Mouse (Mus musculus) forebrain, embryonic 11.5 days (tissue): Measurements from ENCODE around the gene Elf2. TPM values are rescaled to one million over a fixed set of nuclear protein-coding genes. Genes with fewer than 3 reads are reported as not detected.

Experiments used
- ATAC-seq: fragments of 200-750 bp; cut with Nextera tagmentation; replicated peaks from 2 replicates; pipeline ENCODE4 v1.8.0; 2017; ENCODE audit warnings: moderate TSS enrichment; ENCODE audit not compliant: low FRiP score
- DNase-seq: peaks from one replicate; pipeline ENCODE4 v3.0.0-alpha.2; 2017; ENCODE audit warnings: low spot score
- H3K27ac ChIP-seq: fragments of 300-500 bp; sonication (generic); 2 replicates; pipeline ENCODE4 v1.5.1; 2014; ENCODE audit warnings: low read depth, low read length
- H3K27me3 ChIP-seq: fragments of 300-500 bp; sonication (generic); 2 replicates; pipeline ENCODE4 v1.6.1; 2014; ENCODE audit warnings: mild to moderate bottlenecking, low read length, mixed read lengths; ENCODE audit not compliant: control insufficient read depth, insufficient read depth
- H3K36me3 ChIP-seq: fragments of 300-500 bp; sonication (generic); 2 replicates; pipeline ENCODE4 v1.6.1; 2014; ENCODE audit warnings: mild to moderate bottlenecking, low read length, moderate library complexity, mixed read lengths; ENCODE audit not compliant: control insufficient read depth, insufficient read depth
- H3K4me1 ChIP-seq: fragments of 300-500 bp; sonication (generic); replicated peaks from 2 replicates; pipeline ENCODE4 v1.6.1; 2014; ENCODE audit warnings: low read length, mixed read lengths; ENCODE audit not compliant: control insufficient read depth, insufficient read depth
- H3K4me2 ChIP-seq: fragments of 300-500 bp; sonication (generic); 2 replicates; pipeline ENCODE4 v1.6.1; 2014; ENCODE audit warnings: low read depth, mild to moderate bottlenecking, low read length, moderate library complexity, mixed read lengths; ENCODE audit not compliant: severe bottlenecking
- H3K4me3 ChIP-seq: fragments of 300-500 bp; sonication (generic); 2 replicates; pipeline ENCODE4 v1.5.1; 2014; ENCODE audit warnings: low read depth, low read length
- H3K9ac ChIP-seq: fragments of 300-500 bp; sonication (generic); 2 replicates; pipeline ENCODE4 v1.6.1; 2014; ENCODE audit warnings: low read length
- H3K9me3 ChIP-seq: fragments of 300-500 bp; sonication (generic); 2 replicates; pipeline ENCODE4 v1.6.1; 2016; ENCODE audit warnings: low read length, mixed read lengths; ENCODE audit not compliant: control insufficient read depth
- WGBS: fragments of 180-500 bp; shearing (Covaris S2); extraction: QIAGEN DNeasy Blood & Tissue Kit; methylation state at CpG from one replicate; pipeline ENCODE4 v1.1.7; 2014; 5-methylcytosine and 5-hydroxymethylcytosine counted together
- polyA plus RNA-seq: library from polyadenylated mRNA; unstranded; fragments of >200 nt; fragmentation: Nextera tagmentation; extraction: Ambion mirVana; gene quantifications from 2 replicates; pipeline ENCODE4 v1.2.1, GENCODE M21; 2014

Gene Elf2
- polyA plus RNA-seq, 1 experiment from 2014 or later, result 48.3 TPM

GRCm38 (mm10) chr3:51365517-51365882, 25.0 kb upstream of the Elf2 start:
- 0 out of 2 replicates have a peak overlapping the region, but pooled peaks have one; percentile 49 for H3K9ac ChIP-seq

DNA sequence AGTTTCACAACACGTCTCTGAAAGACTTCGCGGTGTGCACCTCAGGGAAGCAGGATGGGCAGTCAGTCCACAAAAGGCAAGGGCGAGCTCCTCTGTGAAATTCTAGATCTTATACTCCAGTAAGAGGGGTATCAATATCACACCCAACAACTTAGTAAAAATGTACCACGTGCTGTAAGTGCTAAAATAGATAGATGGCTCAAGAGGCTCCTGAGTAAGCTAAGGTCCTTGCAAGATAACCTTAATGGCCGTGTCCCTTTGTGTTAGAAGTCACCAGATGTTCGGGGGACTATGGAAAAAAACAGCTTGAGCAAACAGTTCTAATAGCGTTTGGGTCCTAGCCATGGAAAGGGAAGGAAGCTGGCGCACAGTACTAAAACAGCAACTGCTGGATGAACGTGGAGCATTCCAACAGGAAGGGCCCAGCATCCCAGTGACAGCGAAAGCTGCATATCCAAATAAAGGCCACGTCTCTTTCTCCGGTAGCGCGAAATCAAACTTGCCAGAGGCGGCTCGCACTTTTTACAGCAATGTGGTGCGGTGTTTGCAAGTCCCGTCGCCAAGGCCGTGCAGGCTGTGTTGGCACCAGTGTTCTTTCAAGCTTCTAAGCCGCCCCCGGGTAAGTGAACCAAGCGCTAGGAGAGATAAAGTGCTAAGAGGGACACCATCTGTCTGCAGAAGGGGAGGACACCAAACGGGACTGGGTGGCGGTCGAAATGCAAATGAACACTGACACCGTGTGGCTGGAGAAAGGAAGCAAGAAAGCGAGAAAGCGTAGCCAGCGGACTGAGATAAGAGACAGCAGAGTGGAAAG, 24.4 kb upstream of the Elf2 start:
- H3K9ac ChIP-seq, result peak overlapping the region; percentile 49
- H3K9me3 ChIP-seq, result no peaks in the 10 kb centered on the region
- H3K36me3 ChIP-seq, result no peaks in the 10 kb centered on the region
- 6% methylated on average over 31 of the region's 31 CpGs for WGBS
- H3K4me3 ChIP-seq, result peak overlapping the region; percentile 36
- DNase-seq (peak; percentile 84), ATAC-seq (peak; percentile 85)
- H3K27me3 ChIP-seq, result no peaks in the 10 kb centered on the region
- H3K27ac ChIP-seq, result no peak overlapping the region
- peak overlapping the region; percentile 70 for H3K4me2 ChIP-seq
- H3K4me1 ChIP-seq, result no peaks in the 10 kb centered on the region

More at GRCm38 (mm10) chr3:51365517-51365882, 25.0 kb upstream of the Elf2 start:
- H3K27me3 ChIP-seq, result no peaks in the 10 kb centered on the region
- H3K4me3 ChIP-seq, result 0 out of 2 replicates have a peak overlapping the region, but pooled peaks have one; percentile 36
- no peak for DNase-seq
- WGBS, result 21% methylated on average over 3 of the region's 3 CpGs
- ATAC-seq, result no peak
- H3K9me3 ChIP-seq, result no peaks in the 10 kb centered on the region
- H3K4me1 ChIP-seq, result no peaks in the 10 kb centered on the region
- no peak overlapping the region for H3K27ac ChIP-seq
- H3K36me3 ChIP-seq, result no peaks in the 10 kb centered on the region
- H3K4me2 ChIP-seq, result peak overlapping the region; percentile 70

GRCm38 (mm10) chr3:51361066-51361465, 20.6 kb upstream of the Elf2 start:
- no peak overlapping the region for H3K9ac ChIP-seq
- WGBS, result 23% methylated on average over 9 of the region's 9 CpGs

GRCm38 (mm10) chr3:51359558-51360307, 19.3 kb upstream of the Elf2 start:
- Histone ChIP-seq H3K27me3 (no peaks in the 10 kb centered on the region), H3K9ac (no peak overlapping the region), H3K4me1 (peaks cover 5% of the 10 kb centered on the region), H3K4me2 (no peak overlapping the region), H3K9me3 (no peaks in the 10 kb centered on the region), H3K36me3 (no peaks in the 10 kb centered on the region), H3K27ac (no peak overlapping the region), H3K4me3 (peak overlapping the region; percentile 54; the same call in 1 of the 2 replicates)
- WGBS, result 17% methylated on average over 14 of the region's 14 CpGs
- DNase-seq (no peak), ATAC-seq (no peak)

More at GRCm38 (mm10) chr3:51361066-51361465, 20.6 kb upstream of the Elf2 start:
- Histone ChIP-seq H3K27ac (no peak overlapping the region), H3K4me3 (no peak overlapping the region), H3K4me1 (peaks cover 5% of the 10 kb centered on the region), H3K36me3 (no peaks in the 10 kb centered on the region), H3K4me2 (no peak overlapping the region), H3K9me3 (no peaks in the 10 kb centered on the region), H3K27me3 (no peaks in the 10 kb centered on the region)
- DNase-seq, result no peak
- no peak for ATAC-seq

DNA sequence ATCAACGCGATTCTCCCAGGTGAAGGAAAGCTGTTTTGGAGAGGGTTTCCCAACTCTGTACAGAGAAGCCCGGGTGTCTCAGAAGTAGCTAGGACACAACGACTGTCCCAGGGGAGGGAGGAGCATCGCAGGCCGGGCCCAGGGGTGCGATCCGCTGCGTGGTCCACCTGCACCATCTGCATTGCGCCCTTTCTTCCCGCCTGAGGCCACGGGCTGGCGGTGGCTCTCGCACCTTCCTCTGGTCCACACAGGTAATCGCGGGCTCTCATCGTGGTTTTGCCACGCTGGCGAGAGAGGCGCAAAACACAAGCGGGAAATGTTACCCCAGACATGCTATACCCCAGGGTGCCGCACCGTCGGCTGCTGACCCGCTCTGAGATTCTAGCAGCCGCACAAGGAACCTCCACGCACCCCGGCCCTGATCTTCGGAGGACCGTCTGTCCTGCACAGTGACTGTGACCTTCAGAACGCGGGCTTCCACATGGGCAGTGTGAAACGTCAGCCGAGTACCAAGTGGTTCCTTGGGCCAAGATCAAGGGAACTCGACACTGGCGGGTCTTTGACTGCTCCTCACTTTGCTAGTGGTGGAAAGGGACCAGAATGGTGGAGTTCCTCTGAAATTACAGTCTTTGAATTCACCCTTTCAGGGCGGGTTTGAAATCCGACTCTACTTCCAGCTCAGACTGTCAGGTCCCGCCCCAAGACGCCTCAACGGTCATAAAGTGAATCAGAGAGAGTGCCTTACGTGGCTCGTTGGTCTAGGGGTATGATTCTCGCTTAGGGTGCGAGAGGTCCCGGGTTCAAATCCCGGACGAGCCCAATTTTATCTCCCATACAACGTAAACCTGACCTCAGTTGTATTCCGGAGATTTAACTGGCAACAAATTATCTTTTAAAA, 18.4 kb upstream of the Elf2 start:
- H3K27me3 ChIP-seq, result no peaks in the 10 kb centered on the region
- H3K4me2 ChIP-seq, result peak overlapping the region; percentile 61
- peak overlapping the region; percentile 54 for H3K4me3 ChIP-seq
- H3K27ac ChIP-seq, result no peak overlapping the region
- peaks cover 5% of the 10 kb centered on the region for H3K4me1 ChIP-seq
- ATAC-seq (peak; percentile 80), DNase-seq (peak; percentile 90)
- under 1% methylated on average over 50 of the region's 50 CpGs for WGBS
- peak overlapping the region; percentile 54 for H3K9ac ChIP-seq
- no peaks in the 10 kb centered on the region for H3K9me3 ChIP-seq
- H3K36me3 ChIP-seq, result no peaks in the 10 kb centered on the region

DNA sequence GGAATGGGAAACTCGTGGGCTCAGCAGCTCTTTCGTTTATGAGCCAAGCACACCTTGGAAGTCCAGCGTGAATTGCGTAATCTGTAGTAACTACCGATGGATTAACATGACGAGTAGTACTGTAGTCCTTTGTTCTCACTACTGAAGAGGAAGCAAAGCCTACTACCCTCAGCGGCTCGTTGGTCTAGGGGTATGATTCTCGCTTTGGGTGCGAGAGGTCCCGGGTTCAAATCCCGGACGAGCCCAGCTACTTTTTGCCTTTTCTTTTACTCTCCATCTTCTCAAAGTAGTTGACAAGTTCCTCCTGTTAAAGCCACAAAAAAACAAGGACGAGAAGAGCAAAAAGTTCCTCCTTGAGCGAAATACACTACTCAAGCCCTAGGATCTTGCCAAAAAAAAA, 17.7 kb upstream of the Elf2 start:
- DNase-seq, result peak; percentile 88
- ATAC-seq, result peak; percentile 62
- WGBS, result under 1% methylated on average over 15 of the region's 15 CpGs
- Histone ChIP-seq H3K27ac (no peak overlapping the region), H3K4me1 (peaks cover 5% of the 10 kb centered on the region), H3K27me3 (no peaks in the 10 kb centered on the region), H3K9ac (no peak overlapping the region), H3K4me3 (peak overlapping the region; percentile 54), H3K4me2 (peak overlapping the region; percentile 61), H3K36me3 (no peaks in the 10 kb centered on the region), H3K9me3 (no peaks in the 10 kb centered on the region)

- Histone ChIP-seq H3K9me3 (no peaks in the 10 kb centered on the region), H3K4me2 (peak overlapping the region; percentile 41; the same call in 1 of the 2 replicates), H3K4me3 (peak overlapping the region; percentile 34), H3K27me3 (no peaks in the 10 kb centered on the region), H3K9ac (no peak overlapping the region), H3K27ac (no peak overlapping the region), H3K36me3 (no peaks in the 10 kb centered on the region), H3K4me1 (peaks cover 5% of the 10 kb centered on the region)
- 8% methylated on average over 14 of the region's 14 CpGs for WGBS
- ATAC-seq, result no peak
- DNase-seq, result peak; percentile 70
Observed at GRCm38 (mm10) chr3:51357624-51358023, 17.2 kb upstream of the Elf2 start.

DNA sequence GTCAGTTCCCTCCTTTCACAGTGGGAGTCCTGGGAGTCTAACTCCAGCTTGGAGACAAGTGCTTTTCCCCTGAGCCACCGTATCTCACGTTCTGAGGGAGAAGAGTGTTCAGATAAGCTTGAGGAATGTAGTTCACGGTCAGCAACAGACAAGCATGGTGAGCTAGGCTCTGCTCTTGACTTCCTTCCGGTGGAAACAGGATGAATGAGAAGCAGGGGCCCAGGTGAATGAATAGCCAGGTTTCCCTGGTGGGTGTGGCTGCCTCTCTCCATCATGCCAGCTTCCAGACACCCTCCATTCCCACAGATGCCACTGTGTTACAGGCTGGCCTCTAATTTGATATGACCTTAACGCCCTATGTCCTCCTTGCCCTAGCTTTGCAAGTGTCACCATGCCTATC, 16.6 kb upstream of the Elf2 start:
- Histone ChIP-seq H3K36me3 (no peaks in the 10 kb centered on the region), H3K27me3 (no peaks in the 10 kb centered on the region), H3K27ac (no peak overlapping the region), H3K4me1 (peaks cover 5% of the 10 kb centered on the region), H3K9ac (no peak overlapping the region), H3K4me3 (no peak overlapping the region), H3K9me3 (no peaks in the 10 kb centered on the region), H3K4me2 (no peak overlapping the region)
- no peak for DNase-seq
- no peak for ATAC-seq
- WGBS, result 50% methylated on average over 5 of the region's 5 CpGs
